Mouse (Mus musculus): ENCODE results near the gene Kmt2c.

Gene Kmt2c

GRCm38 (mm10) chr5:25498346-25498820 lies at the start of gene Kmt2c:
TSS of gene Kmt2c (minus strand) at chr5:25498783.
- peak; percentile 83 for DNase-seq (ENCODE audit: low read depth, low spot score)

GRCm38 (mm10) chr5:25546912-25547311 lies 48.3 kb upstream of the Kmt2c start:
- no peak for DNase-seq (ENCODE audit: low read depth, low spot score)

DNA sequence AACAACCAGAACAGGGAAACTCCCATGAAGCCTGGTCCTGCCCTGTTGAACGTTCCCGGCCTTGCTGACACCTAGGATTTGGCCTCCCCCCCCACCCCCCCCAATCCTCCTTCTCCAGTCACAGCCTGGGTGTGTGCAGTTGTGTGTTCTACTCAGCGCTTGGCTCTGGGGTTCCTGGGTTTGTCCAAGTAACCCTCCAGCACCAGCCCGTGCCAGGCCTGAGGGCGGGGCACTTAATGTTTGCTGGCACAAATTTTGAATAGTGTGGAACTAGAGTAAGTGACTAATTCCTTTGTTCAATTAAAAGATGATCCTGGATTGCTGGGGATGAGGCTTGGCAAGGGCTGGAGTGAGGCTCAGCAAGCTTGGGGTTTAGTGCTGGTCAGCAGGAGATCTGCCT lies 46.0 kb upstream of the Kmt2c start:
- DNase-seq (ENCODE audit: low read depth, low spot score) = no peak

GRCm38 (mm10) chr5:25544061-25544460 lies 45.5 kb upstream of the Kmt2c start:
- DNase-seq (ENCODE audit: low read depth, low spot score) = no peak

- DNase-seq (ENCODE audit: low read depth, low spot score) = no peak
These were observed 43.1 kb upstream of the Kmt2c start for GRCm38 (mm10) chr5:25541661-25542060.

- DNase-seq (ENCODE audit: low read depth, low spot score) = no peak
These were observed 42.3 kb upstream of the Kmt2c start for GRCm38 (mm10) chr5:25540921-25541320.

DNA sequence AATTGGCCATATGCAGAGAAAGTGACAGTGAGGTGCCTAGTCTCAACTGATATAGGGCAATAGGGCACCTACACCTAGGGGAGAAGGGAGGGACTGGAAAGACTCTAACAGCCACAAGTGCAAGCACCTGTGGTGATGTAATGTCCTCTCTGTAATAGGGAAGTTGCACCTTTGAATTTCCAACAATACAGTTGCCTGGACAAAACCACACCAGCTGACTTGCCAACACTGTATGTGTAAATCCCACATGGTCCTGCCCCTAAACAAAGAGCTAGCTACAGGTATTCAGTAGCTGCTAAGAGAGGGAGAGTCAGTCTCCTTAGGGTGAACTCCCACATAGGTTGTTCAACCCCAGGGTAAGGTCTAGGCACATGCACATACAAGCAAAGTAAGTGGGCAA lies 41.8 kb upstream of the Kmt2c start:
- no peak for DNase-seq (ENCODE audit: low read depth, low spot score)

DNA sequence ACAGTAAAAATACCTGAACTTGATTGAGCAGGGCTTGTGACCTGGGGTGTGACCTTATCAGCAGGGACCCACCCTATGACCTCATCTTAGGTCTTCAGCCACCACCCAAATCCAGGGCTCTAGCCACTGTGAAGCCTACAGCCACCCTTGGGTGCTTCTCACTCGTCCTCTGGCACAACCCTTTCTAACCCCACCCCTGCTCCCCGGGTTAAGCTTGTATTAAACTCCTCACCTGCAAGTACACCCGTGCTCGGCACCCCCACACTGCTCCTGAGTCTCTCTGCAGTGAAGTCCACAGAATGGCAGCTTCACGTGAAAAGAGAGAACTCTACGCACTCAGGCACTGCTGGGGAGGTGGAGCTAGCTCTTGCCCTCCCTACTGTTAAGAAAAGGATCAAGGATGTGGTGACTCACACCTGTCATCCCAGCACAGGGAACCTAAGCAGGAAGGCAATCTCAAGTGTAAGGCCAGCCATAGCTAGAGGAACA lies 38.4 kb upstream of the Kmt2c start:
- DNase-seq (ENCODE audit: low read depth, low spot score) = no peak

GRCm38 (mm10) chr5:25536451-25536850 lies 37.9 kb upstream of the Kmt2c start:
- DNase-seq (ENCODE audit: low read depth, low spot score) = no peak

- DNase-seq (ENCODE audit: low read depth, low spot score) = no peak
These were observed 37.0 kb upstream of the Kmt2c start for GRCm38 (mm10) chr5:25535566-25535965.

GRCm38 (mm10) chr5:25533298-25533697 lies 34.7 kb upstream of the Kmt2c start:
- no peak for DNase-seq (ENCODE audit: low read depth, low spot score)

- DNase-seq (ENCODE audit: low read depth, low spot score) = no peak
These were observed 33.9 kb upstream of the Kmt2c start for GRCm38 (mm10) chr5:25532256-25533147.

- peak; percentile 60 for DNase-seq (ENCODE audit: low read depth, low spot score)
These were observed 32.0 kb upstream of the Kmt2c start for GRCm38 (mm10) chr5:25530629-25531028.

GRCm38 (mm10) chr5:25529529-25530421 lies 31.2 kb upstream of the Kmt2c start:
- peak; percentile 100 for DNase-seq (ENCODE audit: low read depth, low spot score)

- DNase-seq (ENCODE audit: low read depth, low spot score) = no peak
These were observed 30.4 kb upstream of the Kmt2c start for GRCm38 (mm10) chr5:25528851-25529528.

DNA sequence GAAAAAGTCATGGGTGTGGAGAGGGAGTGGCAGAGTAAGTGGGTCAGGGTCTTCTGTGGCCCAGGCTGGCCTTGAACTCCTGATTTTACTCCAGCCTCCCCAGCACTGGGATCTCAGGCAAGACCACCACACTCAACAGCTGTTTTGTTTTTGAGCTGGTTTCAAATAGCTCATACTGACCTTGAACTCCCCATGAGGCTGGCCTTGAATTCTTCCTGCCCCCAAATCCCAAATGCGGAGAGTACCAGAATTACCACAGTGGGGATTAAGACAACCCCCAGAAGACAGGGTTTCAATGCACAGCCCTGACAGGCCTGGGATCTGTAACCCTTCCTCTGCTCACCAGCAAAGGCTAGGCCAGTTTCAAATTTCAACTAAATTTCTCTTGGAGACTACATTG lies 29.4 kb upstream of the Kmt2c start:
- DNase-seq (ENCODE audit: low read depth, low spot score) = no peak

- no peak for DNase-seq (ENCODE audit: low read depth, low spot score)
These were observed 28.3 kb upstream of the Kmt2c start for GRCm38 (mm10) chr5:25526926-25527325.

DNA sequence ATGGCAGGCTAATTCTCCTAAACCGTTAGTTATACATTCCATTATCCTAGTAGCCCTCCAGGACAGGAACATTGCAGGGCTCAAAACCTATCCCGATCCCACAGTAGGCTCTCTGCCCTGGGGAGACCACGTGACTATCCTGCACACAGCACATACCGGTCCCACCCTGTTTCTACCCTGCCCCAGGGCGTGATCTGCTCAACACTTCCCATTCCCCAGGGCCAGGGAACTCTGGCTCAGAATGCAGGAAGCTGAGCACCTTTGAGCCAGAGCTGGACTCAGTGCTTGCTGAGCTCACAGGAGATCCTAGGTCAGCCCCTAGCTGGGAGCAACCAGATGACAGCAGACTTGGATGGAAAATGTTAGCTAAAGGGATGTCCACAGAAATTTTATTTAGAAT lies 27.5 kb upstream of the Kmt2c start:
- DNase-seq (ENCODE audit: low read depth, low spot score) = no peak

DNA sequence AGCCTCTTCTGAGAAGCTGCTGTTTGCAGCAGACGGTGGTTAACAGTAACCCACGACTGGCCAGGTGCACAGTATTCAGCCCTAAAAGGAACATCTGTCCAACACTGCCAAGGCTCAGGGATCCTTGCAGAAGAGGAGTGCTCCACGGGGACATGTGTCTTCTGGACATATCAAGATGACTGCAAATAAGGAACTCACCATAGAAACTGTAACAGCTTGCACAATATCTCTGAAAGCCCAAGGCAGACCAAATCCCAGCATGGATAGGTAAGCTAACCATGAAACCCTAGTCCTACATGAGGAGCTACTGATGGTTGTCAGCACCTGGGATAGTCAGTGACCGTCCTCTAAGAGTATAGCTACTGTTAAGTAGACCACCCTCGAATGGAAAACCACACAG lies 22.9 kb upstream of the Kmt2c start:
- no peak for DNase-seq (ENCODE audit: low read depth, low spot score)

- no peak for DNase-seq (ENCODE audit: low read depth, low spot score)
These were observed 21.2 kb upstream of the Kmt2c start for GRCm38 (mm10) chr5:25519820-25520219.

- DNase-seq (ENCODE audit: low read depth, low spot score) = no peak
These were observed 19.0 kb upstream of the Kmt2c start for GRCm38 (mm10) chr5:25517550-25517949.
